Mouse (Mus musculus) layer of hippocampus, adult 2 months (tissue): ENCODE results near the gene Tcea2. TPM values are rescaled to one million over a fixed set of nuclear protein-coding genes. Genes with fewer than 3 reads are reported as not detected.

Experiments
- DNase-seq, 2 experiments: peaks; one replicate each; pipeline ENCODE4 v3.0.0; 2022; ENCODE audit warnings: low spot score in 2 of 2
- H3K27ac ChIP-seq: fragments of 200-600 bp; 2 replicates; pipeline ENCODE4 v1.8.1; 2022
- H3K4me3 ChIP-seq: fragments of 200-600 bp; 2 replicates; pipeline ENCODE4 v1.8.1; 2022; ENCODE audit warnings: mild to moderate bottlenecking
- CTCF ChIP-seq: fragments of 200-600 bp; conservative IDR thresholded peaks from 2 replicates; pipeline ENCODE4 v1.8.1; 2022; ENCODE audit warnings: antibody characterized with exemption, mild to moderate bottlenecking, moderate library complexity
- total RNA-seq, 2 experiments: library from RNA; stranded (reverse); gene quantifications; 2 replicates each; pipeline ENCODE4 v1.2.3; 2021

Tcea2 gene
- total RNA-seq, 2 experiments from 2014 or later = 54.7 to 60.0 TPM

DNA sequence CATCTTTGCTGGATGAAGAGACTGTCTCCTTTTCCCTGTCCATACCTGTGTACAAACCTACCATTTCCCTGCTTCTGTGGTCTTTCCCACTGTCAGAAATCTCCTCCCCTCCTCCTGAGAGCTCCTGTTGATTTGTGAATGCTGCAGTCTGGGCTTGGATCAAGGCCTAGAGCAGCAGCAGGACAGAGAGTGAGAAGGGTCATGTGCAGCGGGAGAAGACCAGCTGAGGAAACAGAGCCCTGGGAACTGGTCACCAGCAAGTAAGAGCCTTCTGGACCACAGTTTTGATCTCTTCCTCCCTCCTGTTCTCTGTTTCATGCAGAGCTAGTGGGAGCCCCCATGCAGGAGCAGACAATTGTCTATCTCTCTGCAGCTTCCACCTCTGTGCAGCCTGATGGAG lies 15.7 kb downstream of the Tcea2 start:
- no peak for DNase-seq
- Histone ChIP-seq H3K27ac (no peak overlapping the region), H3K4me3 (no peak overlapping the region)
- no peak for TF ChIP-seq CTCF

GRCm38 (mm10) chr2:181696801-181697420 lies 16.8 kb downstream of the Tcea2 start:
- no peak for TF ChIP-seq CTCF
- Histone ChIP-seq H3K4me3 (no peak overlapping the region), H3K27ac (no peak overlapping the region)
- no peak for DNase-seq

- Histone ChIP-seq H3K4me3 (no peak within 1 kb of the TSS), H3K27ac (no peak within 1 kb of the TSS)
- DNase-seq = no peak
- TF ChIP-seq CTCF = no peak
Observed at GRCm38 (mm10) chr2:181698241-181698640, 18.1 kb downstream of the Tcea2 start, which contains the start of gene Lkaaear1. Gene Lkaaear1 (minus strand): TSS chr2:181698442.

GRCm38 (mm10) chr2:181706668-181707067 lies 26.6 kb downstream of the Tcea2 start:
- TF ChIP-seq CTCF = peak; percentile 79
- no peak overlapping the region for H3K4me3 ChIP-seq
- no peak for DNase-seq
- no peak overlapping the region for H3K27ac ChIP-seq

GRCm38 (mm10) chr2:181713749-181714148 lies 33.6 kb downstream of the Tcea2 start:
- DNase-seq = peak; percentile 52 to 82
- H3K27ac ChIP-seq = peak overlapping the region; percentile 95

GRCm38 (mm10) chr2:181714903-181715326 lies 34.8 kb downstream of the Tcea2 start, which contains the start of gene Oprl1:
Gene Oprl1 (plus strand): TSS chr2:181715016.
- peak within 1 kb of the TSS; percentile 63 for H3K4me3 ChIP-seq
- peak within 1 kb of the TSS; percentile 95 for H3K27ac ChIP-seq
- peak; percentile 65 to 73 for DNase-seq
- TF ChIP-seq CTCF = no peak

More at GRCm38 (mm10) chr2:181713749-181714148, 33.6 kb downstream of the Tcea2 start:
- peak overlapping the region; percentile 63; the same call in 1 of the 2 replicates for H3K4me3 ChIP-seq
- no peak for TF ChIP-seq CTCF

DNA sequence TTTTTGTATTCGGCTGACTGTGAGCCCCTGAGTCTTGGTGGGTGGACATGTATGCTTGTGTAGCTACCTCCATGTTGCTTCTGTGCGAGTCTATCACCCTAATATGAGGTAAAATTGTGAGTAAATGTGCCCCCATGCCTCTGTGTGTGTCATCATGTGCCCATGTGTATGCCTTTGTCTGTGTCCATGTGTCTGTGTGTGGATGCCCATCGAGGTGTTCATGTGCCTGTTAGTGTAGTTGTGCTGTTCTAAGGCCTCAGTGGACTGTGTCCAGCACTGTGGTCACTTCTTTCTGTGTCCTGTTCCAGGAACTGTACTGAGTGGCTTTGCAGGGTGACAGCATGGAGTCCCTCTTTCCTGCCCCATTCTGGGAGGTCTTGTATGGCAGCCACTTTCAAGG lies 35.3 kb downstream of the Tcea2 start:
- TF ChIP-seq CTCF = no peak
- Histone ChIP-seq H3K4me3 (peak overlapping the region; percentile 63), H3K27ac (peak overlapping the region; percentile 95)
- DNase-seq = no peak

DNA sequence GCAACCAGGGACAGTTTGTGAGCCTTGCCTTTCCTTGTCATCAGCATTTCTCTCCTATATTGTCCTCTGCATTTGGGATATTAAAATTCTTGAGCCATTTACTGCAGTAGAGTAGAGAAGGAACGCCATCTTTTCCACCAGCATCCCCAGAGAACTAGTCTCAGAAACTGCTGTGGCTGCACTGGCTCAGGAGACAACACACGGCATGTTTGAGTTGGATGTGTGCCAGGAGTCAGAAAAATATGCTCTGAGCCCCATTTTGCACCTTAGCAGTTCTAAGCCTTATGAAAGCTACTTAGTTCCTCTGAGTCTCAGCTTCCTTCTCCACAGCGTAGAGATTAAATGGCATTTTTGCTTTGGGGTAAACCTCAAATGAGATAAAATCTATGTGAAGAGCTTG lies 36.9 kb downstream of the Tcea2 start:
- DNase-seq = no peak
- no peak overlapping the region for H3K27ac ChIP-seq
- H3K4me3 ChIP-seq = 0 out of 2 replicates have a peak overlapping the region, but pooled peaks have one; percentile 6
- no peak for TF ChIP-seq CTCF

DNA sequence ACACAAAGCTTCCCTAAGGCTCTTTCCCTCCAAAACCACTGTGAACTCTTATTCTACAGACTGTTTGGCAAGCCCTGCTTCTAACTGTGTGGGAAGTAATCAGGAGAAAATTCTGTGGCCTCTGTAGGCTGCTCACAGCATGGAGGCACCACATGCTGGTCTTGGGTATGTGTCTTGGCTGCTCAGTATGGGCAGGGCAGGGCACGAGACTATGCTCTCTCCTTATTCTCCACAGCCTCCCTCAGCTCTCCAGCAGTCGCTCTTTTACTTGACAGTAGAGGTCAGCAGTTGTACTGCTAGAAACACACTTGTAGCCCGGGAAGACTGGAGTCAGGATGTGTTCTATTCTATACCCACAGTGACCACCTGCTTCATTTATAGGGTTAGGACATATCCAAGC lies 40.0 kb downstream of the Tcea2 start:
- no peak for DNase-seq
- Histone ChIP-seq H3K4me3 (no peak overlapping the region), H3K27ac (no peak overlapping the region)
- TF ChIP-seq CTCF = peak; percentile 31; the same call in 1 of the 2 replicates

- no peak for TF ChIP-seq CTCF
- Histone ChIP-seq H3K4me3 (no peak overlapping the region), H3K27ac (no peak overlapping the region)
- DNase-seq = no peak
Observed at GRCm38 (mm10) chr2:181721200-181721599, 41.1 kb downstream of the Tcea2 start.

- Histone ChIP-seq H3K27ac (no peak overlapping the region), H3K4me3 (no peak overlapping the region)
- peak; percentile 80 for TF ChIP-seq CTCF
- DNase-seq = no peak
Observed at GRCm38 (mm10) chr2:181722213-181722612, 42.1 kb downstream of the Tcea2 start.

GRCm38 (mm10) chr2:181727659-181728262 lies 47.7 kb downstream of the Tcea2 start:
- Histone ChIP-seq H3K4me3 (no peak overlapping the region), H3K27ac (no peak overlapping the region)
- TF ChIP-seq CTCF = no peak
- DNase-seq = no peak

DNA sequence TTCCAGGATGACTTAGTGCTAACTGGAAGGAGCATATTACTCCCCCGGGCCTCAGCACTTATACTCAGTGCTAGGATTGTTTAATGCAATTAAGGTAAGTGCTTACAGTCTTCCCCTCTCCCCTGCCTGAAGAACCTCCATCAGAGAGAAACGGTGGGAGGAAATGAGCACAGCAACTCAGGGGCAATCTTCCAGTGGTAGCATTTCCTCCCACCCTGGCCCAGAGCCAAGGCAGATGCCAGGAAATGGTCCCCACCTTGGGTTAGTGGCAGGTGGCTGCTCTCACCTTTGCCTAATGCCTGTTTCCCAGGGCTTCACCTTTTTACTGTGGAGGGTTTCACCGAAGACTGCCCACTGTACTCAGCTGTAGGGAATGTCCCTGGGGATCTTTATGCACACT lies 49.9 kb downstream of the Tcea2 start:
- no peak for DNase-seq
- no peak overlapping the region for H3K27ac ChIP-seq
- TF ChIP-seq CTCF = no peak
- H3K4me3 ChIP-seq = no peak overlapping the region

Other genes starting within 250 kb of the Tcea2 start
- gene Zbtb46, start 220.9 kb upstream of the Tcea2 start, total RNA-seq = 1 to 10 TPM; 5.8 to 8.3 TPM
- gene Abhd16b, start 187.1 kb upstream of the Tcea2 start, total RNA-seq = not detected
- gene Tpd52l2, start 183.2 kb upstream of the Tcea2 start, total RNA-seq = 10 to 100 TPM; 74.7 to 75.2 TPM
- 100 to 1,000 TPM; 259 to 279 TPM for gene Dnajc5, start 159.8 kb upstream of the Tcea2 start, total RNA-seq
- 10 to 100 TPM; 68.2 to 73.8 TPM for gene Uckl1, start 95.4 kb upstream of the Tcea2 start, total RNA-seq
- gene Prpf6, start 88.4 kb upstream of the Tcea2 start, total RNA-seq = 10 to 100 TPM; 57.2 to 57.3 TPM
- 100 to 1,000 TPM; 102 to 103 TPM for gene Zfp512b, start 87.5 kb upstream of the Tcea2 start, total RNA-seq
- 10 to 100 TPM; 11.9 to 12.2 TPM for gene Samd10, start 81.1 kb upstream of the Tcea2 start, total RNA-seq
- 1 to 10 TPM in 1 of 2 experiments, under 1 TPM in 1; 0.83 to 1.4 TPM for gene Gm29797, start 23.3 kb upstream of the Tcea2 start, total RNA-seq
- gene Sox18, start 8.7 kb upstream of the Tcea2 start, total RNA-seq = 10 to 100 TPM; 11.6 to 14.1 TPM
- 10 to 100 TPM; 41.8 to 43.4 TPM for gene Rgs19, start 13.7 kb downstream of the Tcea2 start, total RNA-seq
- not detected for gene Lkaaear1, start 18.1 kb downstream of the Tcea2 start, total RNA-seq
- gene Oprl1, start 34.7 kb downstream of the Tcea2 start, total RNA-seq = 10 to 100 TPM; 44.8 to 45.0 TPM
- gene Myt1, start 83.0 kb downstream of the Tcea2 start, total RNA-seq = 10 to 100 TPM; 32.3 to 34.0 TPM
- gene Pcmtd2, start 157.5 kb downstream of the Tcea2 start, total RNA-seq = 10 to 100 TPM; 86.2 to 87.0 TPM
- 10 to 100 TPM; 28.5 to 29.0 TPM for gene Polr3k, start 184.0 kb downstream of the Tcea2 start, total RNA-seq